Mouse (Mus musculus) splenic B cell, adult 2 months (primary cell): ENCODE results near the gene Cyp2ab1.
"Not testable (repeated sequence)": the region's sequence is repeated elsewhere in the genome, so short reads cannot be mapped to it uniquely, and the experiment has no call there.

ENCODE experiments used
- DNase-seq: peaks from one replicate; pipeline ENCODE4 v3.0.0-alpha.2; 2011; ENCODE audit warnings: low read depth, low spot score
- H3K27me3 ChIP-seq: 2 replicates; pipeline ENCODE4 v1.6.1; 2012; ENCODE audit warnings: mild to moderate bottlenecking, low read length, moderate library complexity, mixed read lengths; ENCODE audit not compliant: control insufficient read depth, poor library complexity, insufficient read depth, severe bottlenecking
- H3K36me3 ChIP-seq: 2 replicates; pipeline ENCODE4 v1.6.1; 2012; ENCODE audit warnings: mild to moderate bottlenecking, low read length, moderate library complexity, mixed read lengths; ENCODE audit not compliant: control insufficient read depth, poor library complexity, insufficient read depth, severe bottlenecking

The Cyp2ab1 gene

DNA sequence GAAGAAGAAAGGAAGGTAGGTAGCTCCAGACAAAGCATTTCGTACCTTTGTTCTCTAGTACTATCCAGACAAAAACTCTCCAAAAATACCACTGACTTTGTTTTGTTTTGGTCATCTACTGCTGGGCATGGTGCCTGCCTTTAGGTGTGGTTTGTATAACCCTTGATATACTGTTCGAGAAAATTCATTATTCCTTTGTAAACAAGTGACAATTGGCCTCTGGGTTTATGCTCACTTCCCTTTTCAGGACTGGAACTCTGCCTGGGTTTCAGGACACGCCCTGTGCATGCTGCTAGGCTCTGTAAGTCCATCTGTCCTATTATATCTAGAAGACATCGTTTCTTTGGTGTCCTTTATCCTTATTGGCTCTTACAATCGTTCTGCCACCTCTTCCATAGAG is at the start of gene Cyp2ab1:
Cyp2ab1 (minus strand) TSS at position 119 of the 400 bp plus-strand sequence.
- H3K36me3 ChIP-seq, result no peaks in the 10 kb centered on the region
- no peak for DNase-seq
- no peaks in the 10 kb centered on the region for H3K27me3 ChIP-seq

DNA sequence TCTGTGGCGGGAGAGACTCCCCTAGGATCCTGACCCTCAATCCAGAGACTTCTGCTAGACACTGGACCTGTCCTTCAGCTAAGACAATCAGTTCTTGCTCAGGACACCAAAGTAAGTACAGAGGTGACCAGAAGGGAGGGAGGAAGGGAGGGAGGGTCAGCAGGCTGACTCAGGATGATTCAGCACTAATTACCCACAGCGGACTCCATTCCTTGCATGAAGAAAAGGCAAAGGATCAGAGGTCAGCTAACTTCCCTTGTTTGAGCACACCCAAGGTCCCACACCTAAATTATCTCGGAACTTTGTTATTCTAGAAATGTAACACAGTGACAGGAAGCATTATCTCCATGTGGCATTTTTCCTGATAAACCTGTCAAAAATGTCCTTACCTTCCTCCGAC is 46.5 kb upstream of the Cyp2ab1 start:
- no peaks in the 10 kb centered on the region for H3K27me3 ChIP-seq
- no peak for DNase-seq
- H3K36me3 ChIP-seq, result no peaks in the 10 kb centered on the region

DNA sequence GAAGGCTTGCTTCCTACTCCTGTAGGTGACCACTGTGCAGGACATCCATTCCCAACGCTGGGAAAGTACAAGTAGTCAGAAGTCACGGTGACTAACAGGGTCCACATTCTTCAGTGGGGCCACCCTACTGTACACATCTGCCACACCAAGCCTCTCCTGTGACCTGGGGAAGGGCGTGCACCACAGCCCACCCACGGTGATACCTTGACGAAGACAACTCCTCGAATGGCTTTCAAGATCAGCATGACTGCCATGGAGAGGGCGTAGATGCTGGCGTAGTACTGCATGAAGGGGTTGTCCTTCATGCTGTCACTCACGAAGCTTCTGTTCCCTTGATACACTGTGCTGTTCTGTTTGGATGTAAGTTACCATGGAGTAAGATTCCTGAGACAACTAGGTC is 43.0 kb upstream of the Cyp2ab1 start:
- no peaks in the 10 kb centered on the region for H3K27me3 ChIP-seq
- no peak for DNase-seq
- H3K36me3 ChIP-seq, result no peaks in the 10 kb centered on the region

- Histone ChIP-seq H3K36me3 (no peaks in the 10 kb centered on the region), H3K27me3 (no peaks in the 10 kb centered on the region)
- no peak for DNase-seq
Observed at GRCm38 (mm10) chr16:20362121-20362520, 36.9 kb upstream of the Cyp2ab1 start.

DNA sequence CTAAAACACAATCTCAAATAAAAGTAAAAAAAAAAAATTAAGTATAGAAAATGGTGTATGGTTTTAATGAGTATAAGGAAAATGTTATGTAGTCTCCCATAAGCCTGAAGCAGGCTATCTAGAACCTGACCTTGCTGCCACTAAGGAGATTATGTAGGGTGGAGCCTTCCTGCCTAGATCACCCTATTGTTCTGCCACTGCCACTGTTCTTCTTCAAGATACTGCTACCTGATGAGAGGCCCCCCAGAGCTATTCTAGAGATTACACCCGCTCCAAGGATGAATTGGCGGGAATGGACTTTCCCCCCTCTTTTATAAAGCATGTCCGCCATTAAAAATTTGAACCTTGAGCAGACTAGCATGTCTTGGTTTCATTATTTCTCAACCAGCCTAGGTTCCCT is 36.3 kb upstream of the Cyp2ab1 start:
- H3K36me3 ChIP-seq, DNase-seq, H3K27me3 ChIP-seq: not testable (repeated sequence)

- no peaks in the 10 kb centered on the region for H3K36me3 ChIP-seq
- DNase-seq, result no peak
Observed at GRCm38 (mm10) chr16:20359643-20360295, 34.6 kb upstream of the Cyp2ab1 start.

DNA sequence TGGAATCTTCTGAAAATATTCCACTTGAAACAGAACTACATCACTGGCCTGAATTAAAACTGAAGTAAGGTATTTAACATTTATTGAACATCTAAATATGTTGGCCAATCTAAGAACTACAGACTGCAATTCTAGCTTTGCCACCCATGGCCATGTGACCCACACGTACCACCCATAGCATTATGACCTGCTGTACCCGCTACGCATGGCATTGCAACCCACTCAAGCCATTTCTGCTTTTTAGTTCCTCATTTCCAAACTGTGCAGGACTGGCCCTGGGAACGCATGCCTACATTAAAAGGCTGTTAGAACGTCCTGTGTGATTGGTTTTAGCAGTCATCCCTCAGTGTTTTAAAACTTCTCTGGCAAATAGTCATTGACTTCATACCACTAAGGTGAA is 32.6 kb upstream of the Cyp2ab1 start:
- no peaks in the 10 kb centered on the region for H3K27me3 ChIP-seq
- peak; percentile 15 for DNase-seq
- H3K36me3 ChIP-seq, result no peaks in the 10 kb centered on the region

More at GRCm38 (mm10) chr16:20359643-20360295, 34.6 kb upstream of the Cyp2ab1 start:
- H3K27me3 ChIP-seq, result no peaks in the 10 kb centered on the region

DNA sequence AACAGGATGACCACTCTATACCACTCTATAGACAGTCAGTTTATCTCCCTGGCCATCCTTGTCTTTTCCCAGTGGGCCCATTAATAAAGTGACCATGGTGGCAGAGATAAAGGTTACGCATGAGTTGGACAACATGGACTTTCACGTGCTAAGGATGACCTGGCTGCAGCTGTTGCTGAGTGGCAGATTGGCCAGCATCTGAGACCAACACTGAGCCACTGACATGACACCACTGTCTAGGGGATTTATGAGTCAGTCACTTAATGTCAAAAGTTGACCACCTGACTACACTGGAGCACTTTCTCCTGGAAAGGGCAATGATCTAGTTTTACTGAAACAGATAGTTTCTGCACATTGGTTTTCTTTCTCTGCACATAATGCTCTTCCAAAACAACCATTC is 29.6 kb upstream of the Cyp2ab1 start:
- no peaks in the 10 kb centered on the region for H3K36me3 ChIP-seq
- no peak for DNase-seq
- H3K27me3 ChIP-seq, result no peaks in the 10 kb centered on the region

DNA sequence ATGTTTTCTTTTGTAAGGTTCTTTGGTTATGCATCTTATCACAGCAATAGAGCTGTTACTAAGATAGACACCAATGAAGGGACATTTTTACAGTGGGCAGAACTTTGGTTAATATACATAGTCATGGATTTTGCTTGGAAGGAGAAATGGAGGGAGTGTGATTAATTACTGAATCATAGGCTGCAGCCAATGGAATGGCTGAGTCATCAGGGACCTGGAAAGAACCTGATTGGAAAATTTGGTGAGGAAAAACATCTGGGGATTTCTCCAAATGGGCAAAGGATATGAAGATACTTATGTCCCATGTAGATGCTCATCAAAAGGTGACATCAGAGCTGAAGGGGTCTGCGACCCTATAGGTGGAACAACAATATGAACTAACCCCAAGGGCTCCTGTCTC is 28.8 kb upstream of the Cyp2ab1 start:
- Histone ChIP-seq H3K36me3 (no peaks in the 10 kb centered on the region), H3K27me3 (no peaks in the 10 kb centered on the region)
- no peak for DNase-seq

DNA sequence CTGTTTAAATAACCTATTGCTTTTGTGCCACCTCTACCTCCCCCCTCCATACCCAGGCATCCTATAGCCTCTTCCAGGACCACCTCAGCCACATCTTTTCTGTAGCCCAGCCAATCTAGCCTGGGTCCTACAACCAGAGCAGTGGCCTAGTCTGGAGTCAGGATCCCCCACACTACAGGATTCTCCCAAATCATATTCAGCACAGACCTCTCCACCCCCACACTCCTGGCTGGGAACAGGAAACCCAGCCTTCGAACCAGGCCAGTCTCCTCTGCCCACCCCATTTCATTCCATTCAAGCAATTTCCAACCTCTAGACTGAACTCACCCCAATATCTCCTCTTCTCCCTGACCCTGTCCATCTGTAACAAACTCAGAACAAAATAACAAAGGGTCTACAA is 20.3 kb upstream of the Cyp2ab1 start:
- no peak for DNase-seq
- H3K36me3 ChIP-seq, result no peaks in the 10 kb centered on the region
- no peaks in the 10 kb centered on the region for H3K27me3 ChIP-seq

- no peak for DNase-seq
- no peaks in the 10 kb centered on the region for H3K36me3 ChIP-seq
- no peaks in the 10 kb centered on the region for H3K27me3 ChIP-seq
Observed at GRCm38 (mm10) chr16:20338616-20339015, 13.4 kb upstream of the Cyp2ab1 start.

- DNase-seq, result no peak
- no peaks in the 10 kb centered on the region for H3K36me3 ChIP-seq
- no peaks in the 10 kb centered on the region for H3K27me3 ChIP-seq
Observed at GRCm38 (mm10) chr16:20334918-20335317, 9.7 kb upstream of the Cyp2ab1 start.

- no peak for DNase-seq
- no peaks in the 10 kb centered on the region for H3K27me3 ChIP-seq
- H3K36me3 ChIP-seq, result no peaks in the 10 kb centered on the region
Observed at GRCm38 (mm10) chr16:20328306-20328705, 3.1 kb upstream of the Cyp2ab1 start.

- H3K27me3 ChIP-seq, result no peaks in the 10 kb centered on the region
- DNase-seq, result no peak
- no peaks in the 10 kb centered on the region for H3K36me3 ChIP-seq
Observed at GRCm38 (mm10) chr16:20323907-20324306, 1.3 kb downstream of the Cyp2ab1 start.

- no peak for DNase-seq
Observed at GRCm38 (mm10) chr16:20322274-20322673, 2.9 kb downstream of the Cyp2ab1 start.

GRCm38 (mm10) chr16:20316770-20317169 is 8.4 kb downstream of the Cyp2ab1 start:
- Histone ChIP-seq H3K27me3 (no peaks in the 10 kb centered on the region), H3K36me3 (no peaks in the 10 kb centered on the region)
- no peak for DNase-seq

More at GRCm38 (mm10) chr16:20322274-20322673, 2.9 kb downstream of the Cyp2ab1 start:
- no peaks in the 10 kb centered on the region for H3K36me3 ChIP-seq
- H3K27me3 ChIP-seq, result no peaks in the 10 kb centered on the region
